Mouse (Mus musculus): Measurements from ENCODE around the gene Map3k21. TPM values are rescaled to one million over a fixed set of nuclear protein-coding genes. Genes with fewer than 3 reads are reported as not detected.

Gene Map3k21
- total RNA-seq, 4 experiments from 2014 or later: 0.05 to 0.20 (median 0.08) TPM

DNA sequence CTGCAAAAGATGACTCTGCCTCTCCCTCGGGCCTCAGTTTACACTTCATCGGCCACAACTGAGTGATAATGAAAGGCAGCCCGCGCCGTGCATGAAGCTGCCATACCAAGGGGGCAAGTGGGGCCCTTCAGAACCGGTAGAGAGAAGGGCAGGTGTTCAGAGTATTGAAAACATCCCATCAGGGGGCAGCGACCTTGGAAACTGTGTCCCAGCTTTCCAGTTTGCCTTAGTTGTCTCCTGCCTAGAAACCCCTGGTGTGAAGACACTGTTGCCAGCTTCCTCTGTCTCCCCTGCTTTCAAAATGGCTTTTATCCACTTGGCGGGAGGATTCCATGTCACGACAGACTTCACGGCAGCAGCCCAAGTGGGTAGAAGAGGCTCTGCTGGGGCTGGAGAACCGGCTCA, 53.6 kb downstream of the Map3k21 start:
- DNase-seq (ENCODE audit: low spot score in 2 of 2): no peak

DNA sequence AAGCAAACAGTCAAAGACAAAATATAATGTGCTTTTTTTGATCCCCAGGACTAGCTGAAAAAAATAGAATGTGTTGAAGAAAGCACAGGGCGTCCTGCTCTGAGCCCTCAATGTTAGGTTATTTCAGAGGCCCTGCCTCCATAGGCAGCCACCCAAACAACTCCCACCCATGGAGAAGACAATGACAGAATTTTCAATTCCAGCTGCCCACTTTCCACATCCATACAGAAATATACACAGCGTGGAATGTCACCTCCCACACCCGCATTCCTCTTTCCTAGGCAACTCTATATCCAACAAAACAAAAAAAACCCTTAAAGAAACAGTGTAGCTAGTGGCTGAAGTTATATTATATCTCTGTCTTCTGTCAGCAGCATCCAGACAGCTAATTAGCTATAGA, 61.1 kb downstream of the Map3k21 start:
- DNase-seq (ENCODE audit: low spot score in 2 of 2): no peak

DNA sequence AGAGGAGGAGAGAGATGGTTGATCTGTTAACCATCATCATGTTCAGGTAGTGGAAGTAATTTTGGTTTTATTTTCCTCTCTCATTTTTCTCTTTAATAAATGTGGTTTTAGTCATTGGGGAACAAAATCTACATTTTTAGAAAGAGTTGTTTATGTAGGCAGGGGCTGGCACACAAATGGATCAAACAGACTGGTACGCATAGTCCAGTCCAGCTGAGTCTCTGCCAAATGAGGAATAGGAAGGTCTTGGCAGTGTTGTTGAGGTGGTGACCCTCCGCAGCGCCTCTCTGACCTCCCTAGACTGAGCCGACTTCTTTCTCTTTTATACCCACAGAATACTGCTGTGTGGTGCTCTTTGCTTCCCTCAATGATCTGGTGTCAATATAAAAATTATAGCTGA, 65.7 kb downstream of the Map3k21 start:
- DNase-seq (ENCODE audit: low spot score in 2 of 2): no peak

DNA sequence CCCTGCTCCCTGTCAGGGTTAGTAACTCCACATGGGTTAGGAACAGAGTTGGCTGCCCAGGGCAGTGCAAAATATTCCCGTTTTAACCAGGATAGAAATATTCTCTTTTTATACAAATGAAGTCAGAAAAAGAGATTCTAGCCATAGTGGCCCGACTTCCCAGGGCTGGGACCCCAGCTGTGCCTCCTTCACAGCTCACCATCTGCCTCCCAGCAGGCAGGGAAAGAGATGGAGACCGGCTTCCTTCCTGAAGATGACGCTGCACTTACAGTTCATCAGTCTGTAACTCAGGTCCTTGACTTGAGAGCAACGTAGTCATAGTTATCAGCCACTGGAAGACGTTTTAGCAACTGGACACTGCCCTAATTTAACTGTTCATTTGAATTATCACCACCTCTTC, 70.6 kb downstream of the Map3k21 start:
- no peak for DNase-seq (ENCODE audit: low spot score in 2 of 2)

DNA sequence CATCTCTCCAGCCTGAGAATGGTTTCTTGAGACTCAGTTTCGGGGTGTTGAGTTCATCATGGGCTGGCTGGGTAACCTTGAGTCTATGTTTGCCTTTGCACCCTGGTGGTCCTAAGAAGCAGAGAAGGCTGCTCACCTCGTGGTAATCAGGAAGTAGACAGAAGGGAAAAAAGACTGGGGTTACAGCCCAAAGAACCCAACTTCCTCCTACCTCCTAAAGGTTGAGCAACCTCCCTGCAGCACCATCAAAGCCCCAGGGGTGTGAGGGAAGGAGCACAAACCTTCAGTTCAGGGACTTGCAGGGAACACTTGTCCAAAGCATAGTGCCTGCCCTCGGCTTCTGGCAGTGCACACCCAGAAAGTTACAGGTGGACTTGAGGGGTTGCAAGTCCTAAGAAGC, 73.3 kb downstream of the Map3k21 start:
- DNase-seq (ENCODE audit: low spot score in 2 of 2): no peak

DNA sequence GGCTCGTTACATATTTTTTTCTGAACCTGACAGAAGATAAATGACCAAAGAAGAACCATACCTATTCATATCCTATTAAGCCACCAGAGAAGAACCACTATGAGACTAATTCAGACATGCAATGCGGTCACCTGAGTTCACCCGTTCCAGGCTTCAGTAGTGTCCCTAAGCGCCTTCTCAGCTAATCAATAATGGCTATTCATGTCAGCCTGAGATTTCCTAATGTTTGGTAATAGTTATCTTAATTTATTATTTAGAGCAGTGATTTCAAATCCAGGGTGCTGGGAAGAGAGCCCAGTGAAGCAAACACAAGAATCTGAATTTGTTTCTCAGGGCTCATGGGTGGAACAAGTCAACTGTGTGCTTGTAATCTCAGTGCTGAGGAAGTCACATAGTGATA, 73.9 kb downstream of the Map3k21 start:
- no peak for DNase-seq (ENCODE audit: low spot score in 2 of 2)

DNA sequence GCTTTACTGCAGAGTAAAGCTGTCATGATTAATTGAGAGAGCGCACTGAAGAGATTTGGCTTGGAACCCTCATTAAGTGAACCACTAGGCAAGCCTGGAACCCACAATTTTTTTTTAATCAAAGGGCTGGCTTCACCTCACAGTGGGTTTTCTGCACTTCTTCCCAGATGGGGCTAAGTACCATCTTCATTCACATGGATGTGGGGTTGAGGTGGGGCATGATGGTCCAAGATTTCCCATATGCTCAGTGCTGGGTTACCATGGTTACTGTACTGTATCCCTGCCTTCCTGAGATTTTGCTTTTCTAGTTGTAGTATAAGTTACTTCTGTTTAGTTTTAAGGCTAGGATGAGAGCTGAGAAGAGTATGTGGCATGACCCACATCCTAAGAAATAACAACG, 75.1 kb downstream of the Map3k21 start:
- DNase-seq (ENCODE audit: low spot score in 2 of 2): no peak

DNA sequence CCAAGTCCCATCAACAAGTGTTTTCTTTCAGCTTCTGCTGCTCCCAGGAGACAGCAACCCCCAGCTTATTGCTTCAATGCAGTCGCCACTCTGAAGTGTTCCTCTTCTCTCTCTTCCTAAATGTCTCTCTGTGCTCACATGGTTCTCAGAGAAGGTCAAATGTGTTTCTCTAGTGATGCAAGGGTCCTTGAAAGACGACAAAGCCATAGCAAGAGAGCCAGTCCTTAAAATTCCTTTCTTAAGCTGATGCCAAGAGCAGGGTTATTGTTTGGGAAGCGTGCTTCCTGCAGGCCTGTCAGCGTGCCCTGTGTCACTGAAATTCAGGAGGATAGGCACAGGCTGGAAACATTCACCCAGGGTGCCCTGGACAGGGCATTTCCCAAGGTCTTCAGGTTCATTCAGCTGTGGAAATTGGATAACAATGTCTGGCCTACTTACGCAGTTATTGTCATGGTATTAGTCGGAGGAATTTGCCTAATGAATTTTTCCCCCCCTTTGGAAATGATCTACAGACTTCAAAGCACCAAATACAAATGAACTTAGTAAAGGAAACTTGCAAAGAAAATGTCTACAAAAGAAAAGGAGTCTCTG, 76.8 kb downstream of the Map3k21 start:
- DNase-seq (ENCODE audit: low spot score in 2 of 2): no peak

DNA sequence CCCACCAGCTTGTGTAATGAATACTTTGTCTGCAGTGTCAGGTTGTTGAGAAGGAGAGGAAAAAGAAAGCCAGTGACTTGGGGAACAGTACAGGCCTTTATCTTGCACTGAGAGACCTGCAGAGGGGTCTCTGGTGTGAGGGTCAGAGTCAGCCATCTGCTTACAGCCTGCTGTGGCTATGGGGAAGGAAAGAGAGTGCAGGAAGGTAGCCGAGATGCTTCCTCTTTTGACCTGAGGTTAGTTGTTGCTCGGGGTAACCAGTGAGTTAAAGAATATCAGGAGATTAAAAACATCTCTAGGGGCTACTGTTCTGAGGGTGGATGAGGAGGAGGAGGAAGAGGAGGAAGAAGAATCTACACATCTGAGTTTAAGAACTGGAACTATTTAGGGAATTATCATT, 77.7 kb downstream of the Map3k21 start:
- no peak for DNase-seq (ENCODE audit: low spot score in 2 of 2)

DNA sequence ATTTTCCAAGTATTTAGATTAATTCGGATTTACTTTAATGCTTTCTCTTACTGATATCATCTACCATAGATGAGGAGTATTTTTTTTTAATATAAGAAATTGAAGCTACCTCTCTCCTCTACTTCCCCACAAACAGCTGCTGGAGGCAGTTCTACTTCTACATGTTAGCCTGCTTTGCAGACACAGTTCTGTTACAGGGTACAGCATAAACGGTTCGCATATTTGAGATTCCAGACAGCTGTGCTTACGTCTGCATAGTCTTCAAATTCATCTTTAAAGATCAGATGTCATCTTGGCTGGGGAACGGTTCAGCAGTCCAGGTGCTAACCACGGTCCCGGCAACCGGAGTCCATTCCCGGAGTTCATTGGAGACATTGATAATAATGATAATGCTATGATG, 83.4 kb downstream of the Map3k21 start:
- DNase-seq (ENCODE audit: low spot score in 2 of 2): no peak

DNA sequence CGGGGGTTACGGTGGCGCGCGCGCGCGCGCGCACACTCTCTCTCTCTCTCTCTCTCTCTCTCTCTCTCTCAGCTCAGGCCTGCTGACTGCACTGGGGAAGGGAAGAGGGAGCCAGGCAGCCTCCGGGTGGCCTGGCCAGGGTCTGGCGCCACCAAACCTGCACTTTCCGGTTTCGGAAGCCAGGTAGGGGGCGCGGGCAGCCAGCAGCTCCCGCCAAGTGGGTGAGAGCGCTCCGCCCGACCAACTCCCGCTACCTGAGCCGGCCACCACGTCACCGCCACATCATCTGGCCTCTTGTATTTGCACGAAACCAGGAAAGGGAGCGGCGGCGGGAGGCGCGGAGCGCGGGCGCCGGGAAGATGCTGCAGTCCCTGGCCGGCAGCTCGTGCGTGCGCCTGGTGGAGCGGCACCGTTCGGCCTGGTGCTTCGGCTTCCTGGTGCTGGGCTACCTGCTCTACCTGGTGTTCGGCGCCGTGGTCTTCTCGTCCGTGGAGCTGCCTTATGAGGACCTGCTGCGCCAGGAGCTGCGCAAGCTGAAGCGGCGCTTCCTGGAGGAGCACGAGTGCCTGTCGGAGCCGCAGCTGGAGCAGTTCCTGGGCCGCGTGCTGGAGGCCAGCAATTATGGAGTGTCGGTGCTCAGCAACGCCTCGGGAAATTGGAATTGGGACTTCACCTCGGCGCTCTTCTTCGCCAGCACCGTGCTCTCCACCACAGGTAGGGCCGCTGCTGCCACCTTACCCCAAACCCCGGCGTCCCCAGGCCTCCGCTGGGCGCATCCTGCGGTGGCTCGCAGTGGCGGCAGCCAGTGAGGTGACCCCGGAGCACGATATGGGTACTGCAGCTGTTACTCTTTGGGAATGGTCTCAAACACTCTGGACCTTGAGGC, 85.1 kb downstream of the Map3k21 start, which contains the start of gene Kcnk1:
Gene Kcnk1 (plus strand): TSS at position 70 of the 886 bp plus-strand sequence.
- no peak for DNase-seq (ENCODE audit: low spot score in 2 of 2)

DNA sequence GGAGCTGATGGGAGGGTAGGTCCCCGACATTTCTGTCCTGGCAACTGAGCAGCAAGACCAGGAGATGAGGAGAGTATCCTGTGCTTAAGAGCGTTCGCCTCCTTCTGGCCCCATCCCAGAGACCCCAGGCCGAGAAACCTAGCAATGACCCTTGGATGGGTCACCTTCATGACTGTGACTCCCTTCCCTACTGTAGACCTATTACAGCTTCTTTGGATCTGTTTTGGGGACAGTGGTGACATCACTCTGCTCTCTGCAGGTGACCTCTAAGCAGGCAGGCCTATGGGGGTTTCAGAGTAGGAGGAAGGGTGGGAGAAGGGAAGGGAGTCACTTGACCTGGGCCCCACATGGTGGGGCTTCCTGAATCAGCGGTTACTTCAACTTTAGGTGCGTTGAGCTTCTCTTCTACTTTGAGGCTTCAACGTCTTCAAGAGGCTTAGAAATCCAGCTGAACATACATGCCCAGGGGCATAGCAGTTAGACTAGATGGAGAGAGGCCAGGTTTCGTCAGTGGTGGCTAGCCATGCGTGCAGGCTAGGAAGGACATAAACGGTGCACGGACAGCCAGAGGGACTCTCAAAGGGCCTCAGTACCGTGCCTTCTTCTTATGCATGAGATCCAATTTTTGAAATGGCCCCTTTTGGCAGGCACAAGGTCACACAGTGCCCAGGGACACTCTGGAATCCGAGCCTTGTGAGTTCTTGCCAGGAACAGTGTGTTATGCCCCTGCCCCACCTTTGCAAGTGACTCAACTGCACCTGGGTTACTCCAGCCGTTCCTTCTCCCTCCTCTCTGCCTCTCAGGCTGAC, 86.0 kb downstream of the Map3k21 start:
- no peak for DNase-seq (ENCODE audit: low spot score in 2 of 2)

DNA sequence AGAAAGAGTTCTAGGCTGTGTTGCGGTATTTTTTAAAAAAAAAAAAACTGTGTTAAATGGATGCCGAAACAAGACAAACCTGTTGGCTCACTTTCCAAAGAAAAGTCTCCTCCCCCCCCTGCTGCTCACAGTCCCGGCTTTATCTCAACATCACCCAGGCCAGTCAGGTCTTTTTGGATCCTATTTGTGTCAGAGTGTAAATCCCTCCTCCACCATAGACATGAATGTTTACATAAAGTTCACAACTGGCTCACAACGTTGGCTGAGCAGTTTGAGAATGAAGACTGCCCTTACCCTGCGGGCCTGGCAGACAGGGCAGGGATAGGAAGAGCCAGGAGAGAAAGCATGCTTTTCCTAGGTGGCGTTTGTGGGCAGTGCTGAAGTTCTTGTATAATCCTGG, 86.7 kb downstream of the Map3k21 start:
- DNase-seq (ENCODE audit: low spot score in 2 of 2): no peak

Other genes starting within 250 kb of the Map3k21 start
- 1 to 10 TPM; 2.7 to 3.5 (median 3.3) TPM for gene Map10, start 240.6 kb upstream of the Map3k21 start, total RNA-seq (2022)
- 10 to 100 TPM; 10.1 to 13.7 (median 11.4) TPM for gene Ntpcr, start 180.5 kb upstream of the Map3k21 start, total RNA-seq (2022)
- under 1 TPM; 0.24 to 0.51 (median 0.38) TPM for gene Pcnx2, start 12.1 kb upstream of the Map3k21 start, total RNA-seq (2022)
- under 1 TPM in 3 of 4 experiments, not detected in 1; 0.21 to 0.31 (median 0.27) TPM for gene Kcnk1, start 84.7 kb downstream of the Map3k21 start, total RNA-seq (2022)